Mouse (Mus musculus) stomach, postnatal 0 days (tissue): ENCODE results near the gene Stra6. TPM values are rescaled to one million over a fixed set of nuclear protein-coding genes. Genes with fewer than 3 reads are reported as not detected.

Source experiments
- ATAC-seq: fragments of 200-750 bp; cut with Nextera tagmentation; 2 replicates; pipeline ENCODE4 v1.8.0; 2017; ENCODE audit not compliant: low FRiP score, low TSS enrichment
- DNase-seq: peaks from one replicate; pipeline ENCODE4 v3.0.0-alpha.2; 2016; ENCODE audit warnings: low spot score
- H3K27ac ChIP-seq: fragments of 300-500 bp; sonication (generic); replicated peaks from 2 replicates; pipeline ENCODE4 v1.5.1; 2014; ENCODE audit warnings: mild to moderate bottlenecking, control low read depth
- H3K27me3 ChIP-seq: fragments of 300-500 bp; sonication (generic); 2 replicates; pipeline ENCODE4 v1.6.1; 2014; ENCODE audit warnings: low read length; ENCODE audit not compliant: control insufficient read depth, insufficient read depth
- H3K36me3 ChIP-seq: fragments of 300-500 bp; sonication (generic); 2 replicates; pipeline ENCODE4 v1.6.1; 2014; ENCODE audit warnings: low read length, mixed read lengths; ENCODE audit not compliant: control insufficient read depth, insufficient read depth
- H3K4me1 ChIP-seq: fragments of 300-500 bp; sonication (generic); replicated peaks from 2 replicates; pipeline ENCODE4 v1.6.1; 2014; ENCODE audit warnings: antibody characterized with exemption; ENCODE audit not compliant: control insufficient read depth, insufficient read depth
- H3K4me2 ChIP-seq: fragments of 300-500 bp; sonication (generic); replicated peaks from 2 replicates; pipeline ENCODE4 v1.6.1; 2014; ENCODE audit warnings: low read depth, mild to moderate bottlenecking, control low read depth, moderate library complexity
- H3K4me3 ChIP-seq: fragments of 300-500 bp; sonication (generic); 2 replicates; pipeline ENCODE4 v1.5.1; 2014; ENCODE audit warnings: low read depth, low read length, control low read depth
- H3K9ac ChIP-seq: fragments of 300-500 bp; sonication (generic); 2 replicates; pipeline ENCODE4 v1.6.1; 2014; ENCODE audit warnings: mild to moderate bottlenecking, low read length, control low read depth, mixed read lengths
- H3K9me3 ChIP-seq: fragments of 300-500 bp; sonication (generic); 2 replicates; pipeline ENCODE4 v1.6.1; 2016; ENCODE audit warnings: low read length; ENCODE audit not compliant: control insufficient read depth
- CTCF ChIP-seq: IDR thresholded peaks from 2 replicates; pipeline ENCODE4 v1.5.1; 2016; ENCODE audit warnings: antibody characterized with exemption, low read depth, mild to moderate bottlenecking, moderate library complexity
- EP300 ChIP-seq: optimal IDR thresholded peaks from 2 replicates; pipeline ENCODE3; 2016; ENCODE audit warnings: antibody characterized with exemption
- WGBS: fragments of 180-500 bp; shearing (Covaris S2); extraction: QIAGEN DNeasy Blood & Tissue Kit; methylation state at CpG from one replicate; pipeline ENCODE4 v1.1.7; 2014; 5-methylcytosine and 5-hydroxymethylcytosine counted together
- polyA plus RNA-seq: library from polyadenylated mRNA; unstranded; fragments of >200 nt; fragmentation: Nextera tagmentation; extraction: Ambion mirVana; gene quantifications from 2 replicates; pipeline ENCODE4 v1.2.1, GENCODE M21; 2015

The Stra6 gene
- 0.18 and 0.56 TPM in 2 replicates for polyA plus RNA-seq

DNA sequence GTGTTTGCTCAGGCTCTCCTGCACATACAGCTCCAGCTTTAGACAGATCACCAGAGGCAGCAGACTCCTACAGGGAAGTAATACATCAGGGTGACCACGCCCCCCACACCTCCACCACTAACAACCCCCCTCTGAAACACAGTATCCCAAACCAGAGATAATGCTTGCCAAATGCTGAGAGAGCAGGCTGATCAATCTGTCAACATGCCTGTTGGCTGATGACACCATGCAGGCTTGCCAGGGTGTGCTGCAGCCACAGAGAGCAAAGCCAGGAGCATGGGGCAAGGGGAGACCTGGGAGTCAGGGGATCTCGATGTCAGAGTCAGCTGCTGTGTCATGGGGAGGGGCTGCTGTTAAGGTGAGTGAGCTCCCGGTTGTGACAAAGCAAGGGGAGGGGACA, at the start of gene Stra6:
Gene Stra6, plus strand, starts transcription at position 258 of the 400 bp plus-strand sequence.
- Histone ChIP-seq H3K27ac (no peak within 1 kb of the TSS), H3K9me3 (no peaks in the 10 kb centered on the region), H3K36me3 (no peaks in the 10 kb centered on the region), H3K4me3 (no peak within 1 kb of the TSS), H3K9ac (no peak within 1 kb of the TSS), H3K4me1 (no peaks in the 10 kb centered on the region), H3K27me3 (no peaks in the 10 kb centered on the region), H3K4me2 (no peak within 1 kb of the TSS)
- WGBS, result 5% methylated on average over 3 of the region's 3 CpGs
- ATAC-seq, result no peak
- no peak for DNase-seq
- TF ChIP-seq EP300 (no peak), CTCF (no peak)

DNA sequence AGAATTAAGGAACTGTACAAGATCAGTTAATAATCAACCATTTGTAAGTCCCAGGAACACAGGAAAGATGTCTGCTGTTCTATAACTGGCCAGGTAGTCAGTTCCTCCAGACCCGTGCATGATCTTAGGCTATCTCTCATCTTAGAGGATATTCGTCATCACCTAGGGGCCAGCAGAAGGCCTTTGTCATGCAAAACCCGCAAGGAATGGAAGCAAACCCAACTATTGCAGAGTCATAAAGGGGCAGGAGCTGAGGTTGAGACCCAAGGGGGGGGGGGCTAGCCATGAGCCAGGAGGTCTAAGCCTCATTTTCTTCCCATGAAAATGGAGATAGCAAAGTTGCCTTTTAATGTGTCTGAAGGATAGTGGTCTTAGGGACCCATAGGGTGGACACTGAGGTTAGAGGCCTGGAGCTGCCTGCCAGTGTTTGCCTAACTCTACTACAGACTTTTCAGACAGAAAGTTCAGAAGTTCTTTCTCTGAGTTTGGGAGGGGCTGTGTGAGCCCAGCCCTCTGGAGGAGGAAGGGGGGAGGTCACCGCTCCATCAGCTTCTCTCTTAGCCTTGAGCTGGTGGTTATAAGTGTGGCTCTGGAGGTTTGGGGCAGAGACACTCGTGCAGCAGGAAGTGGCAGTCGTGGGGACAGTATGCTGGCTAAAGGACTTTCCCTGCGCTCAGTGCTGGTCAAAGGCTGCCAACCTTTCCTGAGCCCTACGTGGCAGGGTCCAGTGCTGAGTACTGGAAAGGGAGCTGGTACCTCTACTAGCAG, 49.0 kb upstream of the Stra6 start:
- Histone ChIP-seq H3K27ac (no peak overlapping the region), H3K36me3 (no peaks in the 10 kb centered on the region), H3K4me2 (no peak overlapping the region), H3K9me3 (no peaks in the 10 kb centered on the region), H3K27me3 (no peaks in the 10 kb centered on the region), H3K9ac (no peak overlapping the region), H3K4me1 (no peaks in the 10 kb centered on the region), H3K4me3 (no peak overlapping the region)
- TF ChIP-seq CTCF (no peak), EP300 (no peak)
- DNase-seq (no peak), ATAC-seq (no peak)
- 48% methylated on average over 8 of the region's 8 CpGs for WGBS

DNA sequence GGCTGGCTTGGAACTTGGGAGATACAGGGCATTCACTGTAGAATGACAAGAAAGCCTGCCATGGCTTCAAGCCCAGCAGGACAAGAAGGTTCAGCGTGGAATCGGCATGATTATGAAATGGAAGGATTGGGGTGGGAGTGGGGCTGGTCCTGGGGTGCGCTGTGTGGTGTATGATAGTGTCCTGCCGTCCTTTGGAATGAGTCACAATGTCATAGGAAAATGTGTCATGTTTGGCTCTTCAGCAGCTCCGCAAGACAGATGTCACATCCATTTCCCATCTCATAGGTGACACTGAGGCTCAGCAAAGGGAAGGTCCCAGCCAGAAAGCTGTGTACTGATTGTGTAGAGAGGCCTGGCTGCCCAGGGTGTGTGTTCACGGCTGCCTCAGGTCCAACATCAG, 47.7 kb upstream of the Stra6 start:
- WGBS, result 84% methylated on average over 6 of the region's 6 CpGs
- H3K4me3 ChIP-seq, result no peak overlapping the region
- H3K36me3 ChIP-seq, result no peaks in the 10 kb centered on the region
- no peak overlapping the region for H3K9ac ChIP-seq
- H3K27ac ChIP-seq, result no peak overlapping the region
- ATAC-seq (no peak), DNase-seq (no peak)
- no peaks in the 10 kb centered on the region for H3K4me1 ChIP-seq
- H3K4me2 ChIP-seq, result no peak overlapping the region
- TF ChIP-seq CTCF, result no peak
- TF ChIP-seq EP300, result no peak
- H3K27me3 ChIP-seq, result no peaks in the 10 kb centered on the region
- H3K9me3 ChIP-seq, result no peaks in the 10 kb centered on the region

DNA sequence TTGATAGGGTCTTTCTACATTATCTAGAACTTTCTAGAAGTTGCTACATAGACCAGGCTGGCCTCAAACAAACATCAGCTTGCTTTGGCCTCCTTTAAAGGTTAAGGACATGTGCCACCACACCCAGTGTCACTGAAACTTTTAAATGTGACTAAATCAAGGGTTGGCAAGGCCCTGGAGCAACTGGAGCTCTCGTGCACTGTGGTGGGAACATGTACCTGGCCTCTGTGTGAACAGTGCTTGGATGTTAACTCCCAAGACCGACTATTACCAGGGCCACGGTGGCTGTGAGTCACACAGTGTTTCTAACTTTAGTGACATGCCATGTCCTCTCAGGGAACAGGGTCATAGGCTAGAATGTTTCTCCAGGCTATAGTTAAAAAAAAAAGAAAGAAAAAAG, 46.6 kb upstream of the Stra6 start:
- no peak overlapping the region for H3K4me2 ChIP-seq

DNA sequence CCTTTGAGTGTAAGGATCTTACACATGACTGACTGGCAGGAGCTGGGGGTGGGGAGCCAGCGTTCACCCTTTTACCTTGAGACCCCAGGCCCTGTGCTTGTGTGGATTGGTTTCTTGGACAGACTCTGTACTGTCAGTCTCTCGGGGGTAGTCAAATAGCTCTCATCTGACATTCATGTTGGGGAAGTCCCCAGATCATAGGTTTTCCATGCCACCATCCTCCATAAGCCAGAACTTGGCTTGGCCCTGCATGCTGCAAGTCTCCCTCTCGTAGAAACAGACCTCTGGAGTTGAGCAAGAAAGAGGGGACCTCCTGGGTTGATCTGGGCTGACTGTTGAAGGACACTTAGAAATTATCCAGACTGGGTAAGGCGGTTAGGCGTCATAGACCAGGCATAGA, 45.2 kb upstream of the Stra6 start:
- H3K9ac ChIP-seq, result no peak overlapping the region
- ATAC-seq (no peak), DNase-seq (no peak)
- H3K27me3 ChIP-seq, result no peaks in the 10 kb centered on the region
- TF ChIP-seq EP300 (no peak), CTCF (no peak)
- H3K4me2 ChIP-seq, result no peak overlapping the region
- no peak overlapping the region for H3K4me3 ChIP-seq
- no peaks in the 10 kb centered on the region for H3K4me1 ChIP-seq
- H3K36me3 ChIP-seq, result no peaks in the 10 kb centered on the region
- no peaks in the 10 kb centered on the region for H3K9me3 ChIP-seq
- 84% methylated on average over 5 of the region's 5 CpGs for WGBS
- H3K27ac ChIP-seq, result no peak overlapping the region

More for the DNA sequence above, 46.6 kb upstream of the Stra6 start:
- ATAC-seq (no peak), DNase-seq (no peak)
- 58% methylated on average over 3 of the region's 3 CpGs for WGBS
- Histone ChIP-seq H3K36me3 (no peaks in the 10 kb centered on the region), H3K27ac (no peak overlapping the region), H3K9me3 (no peaks in the 10 kb centered on the region), H3K27me3 (no peaks in the 10 kb centered on the region), H3K9ac (no peak overlapping the region), H3K4me1 (no peaks in the 10 kb centered on the region), H3K4me3 (no peak overlapping the region)
- TF ChIP-seq CTCF, result no peak
- no peak for TF ChIP-seq EP300

DNA sequence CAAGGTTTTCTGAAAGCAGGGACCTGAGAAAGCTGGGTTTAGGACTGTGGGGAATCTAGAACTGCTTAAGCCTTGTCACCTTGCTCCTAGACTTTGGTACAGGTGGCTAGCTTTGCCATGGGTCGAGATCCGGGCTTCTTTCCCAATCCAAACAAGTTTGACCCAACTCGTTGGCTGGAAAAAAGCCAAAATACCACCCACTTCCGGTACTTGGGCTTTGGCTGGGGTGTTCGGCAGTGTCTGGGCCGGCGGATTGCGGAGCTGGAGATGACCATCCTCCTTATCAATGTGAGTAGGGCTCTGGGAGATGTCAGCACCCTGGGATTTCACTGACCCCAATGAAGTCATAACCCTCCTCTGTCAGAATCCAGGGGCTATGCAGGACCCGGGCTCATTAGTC, 37.6 kb upstream of the Stra6 start:
- H3K4me2 ChIP-seq, result no peak overlapping the region
- no peaks in the 10 kb centered on the region for H3K4me1 ChIP-seq
- H3K36me3 ChIP-seq, result no peaks in the 10 kb centered on the region
- H3K27ac ChIP-seq, result no peak overlapping the region
- TF ChIP-seq CTCF (no peak), EP300 (no peak)
- DNase-seq, result no peak
- ATAC-seq, result no peak
- no peaks in the 10 kb centered on the region for H3K9me3 ChIP-seq
- H3K4me3 ChIP-seq, result no peak overlapping the region
- WGBS, result 81% methylated on average over 9 of the region's 9 CpGs
- no peak overlapping the region for H3K9ac ChIP-seq
- no peaks in the 10 kb centered on the region for H3K27me3 ChIP-seq
